Mouse (Mus musculus) embryo, embryonic 9.5 days (tissue): ENCODE data around the gene Auts2.

Experiments used
- DNase-seq: peaks from one replicate; pipeline ENCODE4 v3.0.0-alpha.2; 2017; ENCODE audit errors: extremely low spot score

Auts2 gene

GRCm38 (mm10) chr5:131916791-131917403 is 626.2 kb downstream of the Auts2 start:
- DNase-seq, result no peak

- no peak for DNase-seq
Measured at GRCm38 (mm10) chr5:131913562-131913961, 629.6 kb downstream of the Auts2 start.

GRCm38 (mm10) chr5:131912983-131913382 is 630.2 kb downstream of the Auts2 start:
- no peak for DNase-seq

- DNase-seq, result no peak
Measured at GRCm38 (mm10) chr5:131906313-131906712, 636.8 kb downstream of the Auts2 start.

- no peak for DNase-seq
Measured at GRCm38 (mm10) chr5:131904478-131904877, 638.7 kb downstream of the Auts2 start.

GRCm38 (mm10) chr5:131898048-131898638 is 645.0 kb downstream of the Auts2 start:
- DNase-seq, result no peak

- no peak for DNase-seq
Measured at GRCm38 (mm10) chr5:131886636-131887035, 656.5 kb downstream of the Auts2 start.

- no peak for DNase-seq
Measured at GRCm38 (mm10) chr5:131876569-131876968, 666.6 kb downstream of the Auts2 start.

- no peak for DNase-seq
Measured at GRCm38 (mm10) chr5:131875976-131876375, 667.2 kb downstream of the Auts2 start.

- DNase-seq, result no peak
Measured at GRCm38 (mm10) chr5:131873116-131873515, 670.0 kb downstream of the Auts2 start.

- DNase-seq, result no peak
Measured at GRCm38 (mm10) chr5:131869711-131870499, 673.2 kb downstream of the Auts2 start.

- no peak for DNase-seq
Measured at GRCm38 (mm10) chr5:131865200-131865599, 677.9 kb downstream of the Auts2 start.

GRCm38 (mm10) chr5:131857976-131858375 is 685.2 kb downstream of the Auts2 start:
- DNase-seq, result no peak

- DNase-seq, result peak; percentile 57
Measured at GRCm38 (mm10) chr5:131855358-131855757, 687.8 kb downstream of the Auts2 start.

GRCm38 (mm10) chr5:131851597-131852453 is 691.3 kb downstream of the Auts2 start:
- DNase-seq, result peak; percentile 39

- no peak for DNase-seq
Measured at GRCm38 (mm10) chr5:131850632-131851335, 692.4 kb downstream of the Auts2 start.

- no peak for DNase-seq
Measured at GRCm38 (mm10) chr5:131849644-131850043, 693.5 kb downstream of the Auts2 start.

- no peak for DNase-seq
Measured at GRCm38 (mm10) chr5:131844519-131844800, 698.7 kb downstream of the Auts2 start.

GRCm38 (mm10) chr5:131843766-131844518 is 699.2 kb downstream of the Auts2 start:
- no peak for DNase-seq

GRCm38 (mm10) chr5:131839657-131840315 is 703.4 kb downstream of the Auts2 start:
- DNase-seq, result no peak
